Mouse (Mus musculus): Measurements from ENCODE around the gene 3110082I17Rik. TPM values are rescaled to one million over a fixed set of nuclear protein-coding genes. Genes with fewer than 3 reads are reported as not detected.
A peak's percentile ranks its signal among the peaks of the same experiment; 100 is the strongest.

Gene 3110082I17Rik
- total and polyA plus RNA-seq, 3 experiments = 16.4 to 48.6 (median 18.8) TPM

- peaks cover 7% of the 10 kb centered on the region; the same call in 1 of the 2 replicates for H3K27me3 ChIP-seq (ENCODE audit: insufficient read depth, low read length)
- H3K36me3 ChIP-seq (replicated peaks) = peaks cover 66% of the 10 kb centered on the region
- no peaks in the 10 kb centered on the region for H3K9me3 ChIP-seq (replicated peaks)
- TF ChIP-seq GATA2 (IDR thresholded peaks at IDR 0.05; ENCODE audit: borderline replicate concordance, low read depth, low read length) (no peak), POLR2AphosphoS5 (IDR thresholded peaks at IDR 0.05; ENCODE audit: insufficient replicate concordance, low read depth, low read length) (no peak), TAL1 (conservative IDR thresholded peaks at IDR 0.05; ENCODE audit: low read depth, low read length) (no peak), GATA1 (IDR thresholded peaks at IDR 0.05; ENCODE audit: borderline replicate concordance, low read length) (no peak), CTCF (IDR thresholded peaks at IDR 0.05; ENCODE audit: low read depth, low read length) (no peak)
- ATAC-seq (ENCODE audit: extremely low read depth, insufficient number of reproducible peaks, low FRiP score, poor library complexity, severe bottlenecking) (no peak), DNase-seq (ENCODE audit: low spot score) (no peak)
- H3K4me1 ChIP-seq (ENCODE audit: insufficient read depth, low read depth, low read length) = peaks cover 40% of the 10 kb centered on the region
- no peak overlapping the region for H3K4me3 ChIP-seq (ENCODE audit: low read depth, low read length)
These were observed 101.7 kb downstream of the 3110082I17Rik start for GRCm38 (mm10) chr5:139358653-139359052.

- Histone ChIP-seq H3K36me3 (replicated peaks) (peaks cover 34% of the 10 kb centered on the region), H3K9me3 (replicated peaks) (no peaks in the 10 kb centered on the region), H3K4me3 (ENCODE audit: low read depth, low read length) (no peak overlapping the region), H3K4me1 (ENCODE audit: insufficient read depth, low read depth, low read length) (peaks cover 58% of the 10 kb centered on the region), H3K27me3 (ENCODE audit: insufficient read depth, low read length) (peaks cover 28% of the 10 kb centered on the region)
- peak; percentile 60 for DNase-seq (ENCODE audit: low spot score)
- peak; percentile 38; the same call in 1 of the 2 replicates for ATAC-seq (ENCODE audit: extremely low read depth, insufficient number of reproducible peaks, low FRiP score, poor library complexity, severe bottlenecking)
- TF ChIP-seq GATA1 (IDR thresholded peaks at IDR 0.05; ENCODE audit: borderline replicate concordance, low read length) (no peak), GATA2 (IDR thresholded peaks at IDR 0.05; ENCODE audit: borderline replicate concordance, low read depth, low read length) (no peak), POLR2AphosphoS5 (IDR thresholded peaks at IDR 0.05; ENCODE audit: insufficient replicate concordance, low read depth, low read length) (no peak), CTCF (IDR thresholded peaks at IDR 0.05; ENCODE audit: low read depth, low read length) (peak; percentile 99), TAL1 (conservative IDR thresholded peaks at IDR 0.05; ENCODE audit: low read depth, low read length) (no peak)
These were observed 105.0 kb downstream of the 3110082I17Rik start for GRCm38 (mm10) chr5:139355235-139355772.

- Histone ChIP-seq H3K9me3 (replicated peaks) (no peaks in the 10 kb centered on the region), H3K4me3 (ENCODE audit: low read depth, low read length) (no peak overlapping the region), H3K4me1 (ENCODE audit: insufficient read depth, low read depth, low read length) (peaks cover 70% of the 10 kb centered on the region), H3K27me3 (ENCODE audit: insufficient read depth, low read length) (peaks cover 31% of the 10 kb centered on the region), H3K36me3 (replicated peaks) (peaks cover 22% of the 10 kb centered on the region)
- DNase-seq (ENCODE audit: low spot score) (no peak), ATAC-seq (ENCODE audit: extremely low read depth, insufficient number of reproducible peaks, low FRiP score, poor library complexity, severe bottlenecking) (no peak)
- TF ChIP-seq GATA2 (IDR thresholded peaks at IDR 0.05; ENCODE audit: borderline replicate concordance, low read depth, low read length) (no peak), GATA1 (IDR thresholded peaks at IDR 0.05; ENCODE audit: borderline replicate concordance, low read length) (no peak), POLR2AphosphoS5 (IDR thresholded peaks at IDR 0.05; ENCODE audit: insufficient replicate concordance, low read depth, low read length) (no peak), TAL1 (conservative IDR thresholded peaks at IDR 0.05; ENCODE audit: low read depth, low read length) (no peak), CTCF (IDR thresholded peaks at IDR 0.05; ENCODE audit: low read depth, low read length) (no peak)
These were observed 106.4 kb downstream of the 3110082I17Rik start for GRCm38 (mm10) chr5:139353946-139354345.

GRCm38 (mm10) chr5:139353496-139353895 is 106.8 kb downstream of the 3110082I17Rik start:
- H3K36me3 ChIP-seq (replicated peaks) = peaks cover 17% of the 10 kb centered on the region
- H3K27me3 ChIP-seq (ENCODE audit: insufficient read depth, low read length) = peaks cover 31% of the 10 kb centered on the region
- H3K4me1 ChIP-seq (ENCODE audit: insufficient read depth, low read depth, low read length) = peaks cover 73% of the 10 kb centered on the region
- no peak for TF ChIP-seq TAL1 (conservative IDR thresholded peaks at IDR 0.05; ENCODE audit: low read depth, low read length)
- TF ChIP-seq CTCF (IDR thresholded peaks at IDR 0.05; ENCODE audit: low read depth, low read length) = 0 out of 2 replicates have a peak, but pooled peaks have one; percentile 13
- DNase-seq (ENCODE audit: low spot score) = peak; percentile 77
- ATAC-seq (ENCODE audit: extremely low read depth, insufficient number of reproducible peaks, low FRiP score, poor library complexity, severe bottlenecking) = peak; percentile 37
- no peaks in the 10 kb centered on the region for H3K9me3 ChIP-seq (replicated peaks)
- no peak overlapping the region for H3K4me3 ChIP-seq (ENCODE audit: low read depth, low read length)

- ATAC-seq (ENCODE audit: extremely low read depth, insufficient number of reproducible peaks, low FRiP score, poor library complexity, severe bottlenecking) = no peak
- peaks cover 7% of the 10 kb centered on the region for H3K36me3 ChIP-seq (replicated peaks)
- H3K27me3 ChIP-seq (ENCODE audit: insufficient read depth, low read length) = peaks cover 36% of the 10 kb centered on the region
- no peak for DNase-seq (ENCODE audit: low spot score)
- no peaks in the 10 kb centered on the region for H3K9me3 ChIP-seq (replicated peaks)
- H3K4me3 ChIP-seq (ENCODE audit: low read depth, low read length) = peak within 1 kb of the TSS; percentile 41; the same call in 1 of the 2 replicates
- TF ChIP-seq TAL1 (conservative IDR thresholded peaks at IDR 0.05; ENCODE audit: low read depth, low read length) = no peak
- no peak for TF ChIP-seq GATA2 (IDR thresholded peaks at IDR 0.05; ENCODE audit: borderline replicate concordance, low read depth, low read length)
- H3K4me1 ChIP-seq (ENCODE audit: insufficient read depth, low read depth, low read length) = peaks cover 74% of the 10 kb centered on the region
These were observed 108.0 kb downstream of the 3110082I17Rik start, which contains the start of gene Cyp2w1 for GRCm38 (mm10) chr5:139352317-139352716. TSS of gene Cyp2w1 (plus strand) at chr5:139352617.

- H3K9me3 ChIP-seq (replicated peaks) = no peaks in the 10 kb centered on the region
- peaks cover 1% of the 10 kb centered on the region for H3K36me3 ChIP-seq (replicated peaks)
- H3K4me1 ChIP-seq (ENCODE audit: insufficient read depth, low read depth, low read length) = peaks cover 70% of the 10 kb centered on the region
- ATAC-seq (ENCODE audit: extremely low read depth, insufficient number of reproducible peaks, low FRiP score, poor library complexity, severe bottlenecking) = no peak
- H3K4me3 ChIP-seq (ENCODE audit: low read depth, low read length) = peak overlapping the region; percentile 41; the same call in 1 of the 2 replicates
- peaks cover 35% of the 10 kb centered on the region for H3K27me3 ChIP-seq (ENCODE audit: insufficient read depth, low read length)
- no peak for TF ChIP-seq TAL1 (conservative IDR thresholded peaks at IDR 0.05; ENCODE audit: low read depth, low read length)
- TF ChIP-seq CTCF (IDR thresholded peaks at IDR 0.05; ENCODE audit: low read depth, low read length) = no peak
- no peak for TF ChIP-seq GATA2 (IDR thresholded peaks at IDR 0.05; ENCODE audit: borderline replicate concordance, low read depth, low read length)
- TF ChIP-seq GATA1 (IDR thresholded peaks at IDR 0.05; ENCODE audit: borderline replicate concordance, low read length) = no peak
- no peak for TF ChIP-seq POLR2AphosphoS5 (IDR thresholded peaks at IDR 0.05; ENCODE audit: insufficient replicate concordance, low read depth, low read length)
- DNase-seq (ENCODE audit: low spot score) = no peak
These were observed 108.7 kb downstream of the 3110082I17Rik start for GRCm38 (mm10) chr5:139351628-139352027.
